Mouse (Mus musculus) liver, adult 2 months (tissue): Measurements from ENCODE around the gene 4931414P19Rik.

ENCODE experiments used
- CTCF ChIP-seq: fragments of 200-500 bp; IDR thresholded peaks from 2 replicates; pipeline ENCODE4 v1.5.1; 2011; ENCODE audit warnings: low read depth, low read length, control low read depth
- POLR2A ChIP-seq: fragments of 200-500 bp; IDR thresholded peaks from 2 replicates; pipeline ENCODE4 v1.6.1; 2011; ENCODE audit warnings: low read length, control low read depth; ENCODE audit not compliant: insufficient read depth; ENCODE audit errors: extremely low read depth

GRCm38 (mm10) chr14:54610648-54611047, 4.9 kb upstream of the 4931414P19Rik start:
- TF ChIP-seq POLR2A, result no peak
- no peak for TF ChIP-seq CTCF
